Mouse (Mus musculus): Measurements from ENCODE around the gene Vat1. TPM values are rescaled to one million over a fixed set of nuclear protein-coding genes. Genes with fewer than 3 reads are reported as not detected.
A peak's percentile ranks its signal among the peaks of the same experiment; 100 is the strongest.
"Not testable (repeated sequence)": the region's sequence is repeated elsewhere in the genome, so short reads cannot be mapped to it uniquely, and the experiment has no call there.

Gene Vat1
- total RNA-seq, 1 experiment from 2014 or later = 7.7 TPM

DNA sequence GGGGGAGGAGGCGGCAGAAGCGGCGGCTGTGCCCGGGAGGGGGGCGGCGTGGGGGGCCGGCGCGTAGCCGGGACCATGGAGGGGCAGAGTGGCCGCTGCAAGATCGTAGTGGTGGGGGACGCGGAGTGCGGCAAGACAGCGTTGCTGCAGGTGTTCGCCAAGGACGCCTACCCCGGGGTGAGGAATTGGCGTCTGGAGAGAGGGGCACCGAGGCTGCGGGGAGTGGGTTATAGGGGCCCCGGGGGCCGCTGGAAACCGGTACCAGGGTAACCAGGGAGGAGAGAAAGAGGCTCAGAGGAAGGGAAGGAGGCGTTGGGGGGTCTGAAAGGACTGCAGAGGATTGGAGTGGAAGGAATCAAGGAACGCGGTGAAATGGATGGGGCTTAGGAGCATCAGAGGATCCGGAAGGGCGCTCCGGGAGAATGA lies 2.2 kb upstream of the Vat1 start:
- no peak for ATAC-seq (ENCODE audit: extremely low read depth, insufficient number of reproducible peaks, low FRiP score, poor library complexity, severe bottlenecking)

DNA sequence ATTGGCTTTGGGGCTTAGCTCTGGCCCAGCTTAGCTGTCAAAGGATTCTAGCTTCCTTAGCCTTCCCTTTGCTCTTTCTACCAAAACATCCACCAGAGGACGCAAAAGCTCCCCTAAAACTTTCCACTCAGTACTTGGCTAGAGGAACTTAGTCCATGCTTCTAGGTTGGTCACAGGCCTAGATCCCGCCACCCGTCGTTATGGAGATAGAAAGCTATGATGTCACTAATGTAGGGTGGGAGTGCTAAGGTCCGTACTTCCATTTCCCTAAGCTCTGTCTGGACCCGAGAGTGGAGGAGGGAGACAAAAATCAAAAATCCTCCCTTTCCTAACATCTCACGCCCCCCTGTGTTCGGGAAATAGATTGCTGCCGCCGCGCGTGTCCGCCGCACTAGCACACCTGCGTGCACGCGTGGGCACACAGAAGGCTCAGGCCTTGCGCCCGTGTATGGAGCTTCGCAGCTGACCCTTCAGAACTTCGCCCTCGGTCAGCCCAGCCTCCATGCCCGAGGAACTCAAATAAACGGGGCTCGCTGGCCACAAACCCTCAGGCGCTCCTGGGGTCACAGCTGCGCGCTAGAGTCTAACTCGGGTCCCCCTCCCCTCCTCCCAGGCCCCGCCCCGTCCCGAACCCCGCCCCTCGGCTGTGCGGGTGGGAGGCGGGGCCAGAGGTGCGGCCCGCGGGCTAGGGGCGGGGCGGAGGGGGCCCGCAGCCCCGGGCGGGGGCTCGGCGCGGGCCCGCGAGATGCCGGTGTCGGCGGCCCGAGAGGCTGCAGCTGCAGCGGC lies 1.6 kb upstream of the Vat1 start:
- peak; percentile 17 for ATAC-seq (ENCODE audit: extremely low read depth, insufficient number of reproducible peaks, low FRiP score, poor library complexity, severe bottlenecking)

DNA sequence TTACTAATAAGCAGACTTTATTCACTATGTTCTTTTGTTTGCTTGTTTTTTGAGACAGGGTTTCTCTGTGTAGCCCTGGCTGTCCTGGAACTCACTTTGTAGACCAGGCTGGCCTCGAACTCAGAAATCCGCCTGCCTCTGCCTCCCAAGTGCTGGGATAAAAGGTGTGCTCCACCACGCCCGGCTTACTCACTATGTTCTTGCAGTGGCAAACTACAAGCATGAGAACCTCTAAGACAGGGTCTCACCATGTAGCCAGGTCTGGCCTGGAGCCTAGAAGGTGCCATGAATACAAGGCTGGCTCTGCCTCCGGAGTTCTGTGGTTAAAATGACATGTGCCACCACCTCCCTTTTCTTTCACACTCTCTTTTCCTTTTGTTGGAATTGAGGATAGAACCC lies 521 bp upstream of the Vat1 start:
- ATAC-seq (ENCODE audit: extremely low read depth, insufficient number of reproducible peaks, low FRiP score, poor library complexity, severe bottlenecking) = not testable (repeated sequence)

DNA sequence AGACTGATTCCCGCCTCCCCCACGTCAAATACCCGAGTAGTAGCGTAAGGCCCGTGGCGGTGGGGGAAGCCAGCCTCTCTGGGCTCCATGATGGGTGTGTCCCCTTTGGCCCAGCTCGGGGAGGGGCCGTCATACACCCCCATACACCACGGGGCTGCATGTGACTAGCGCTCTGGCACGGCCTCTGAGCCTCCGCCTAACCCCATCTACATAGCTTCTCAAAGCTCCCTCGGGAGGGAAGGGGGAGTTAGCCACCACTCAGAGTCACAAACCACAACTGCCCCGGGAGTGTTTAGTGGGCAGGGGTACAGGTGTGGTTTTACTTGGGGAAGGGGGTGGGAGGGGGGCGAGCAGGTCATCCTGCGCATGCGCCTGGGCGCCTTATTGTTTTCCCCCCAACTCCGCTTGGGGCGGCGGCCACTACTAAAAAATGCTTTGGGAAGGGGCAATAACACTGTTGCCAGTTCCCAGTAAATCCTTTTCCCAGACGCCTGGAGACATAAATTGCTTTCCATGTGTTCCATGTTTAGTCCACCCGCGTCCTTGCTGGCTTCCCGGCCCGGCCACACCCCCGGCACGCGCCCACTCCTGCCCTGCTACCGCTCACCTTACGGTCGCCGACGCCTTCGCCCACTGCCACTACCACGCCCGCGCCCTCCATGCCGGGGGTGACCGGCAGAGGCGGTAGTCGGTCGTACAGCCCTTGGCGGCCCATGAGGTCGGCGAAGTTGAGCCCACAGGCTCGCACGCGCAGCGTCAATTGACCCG lies 745 bp downstream of the Vat1 start:
- ATAC-seq (ENCODE audit: extremely low read depth, insufficient number of reproducible peaks, low FRiP score, poor library complexity, severe bottlenecking) = peak; percentile 30

DNA sequence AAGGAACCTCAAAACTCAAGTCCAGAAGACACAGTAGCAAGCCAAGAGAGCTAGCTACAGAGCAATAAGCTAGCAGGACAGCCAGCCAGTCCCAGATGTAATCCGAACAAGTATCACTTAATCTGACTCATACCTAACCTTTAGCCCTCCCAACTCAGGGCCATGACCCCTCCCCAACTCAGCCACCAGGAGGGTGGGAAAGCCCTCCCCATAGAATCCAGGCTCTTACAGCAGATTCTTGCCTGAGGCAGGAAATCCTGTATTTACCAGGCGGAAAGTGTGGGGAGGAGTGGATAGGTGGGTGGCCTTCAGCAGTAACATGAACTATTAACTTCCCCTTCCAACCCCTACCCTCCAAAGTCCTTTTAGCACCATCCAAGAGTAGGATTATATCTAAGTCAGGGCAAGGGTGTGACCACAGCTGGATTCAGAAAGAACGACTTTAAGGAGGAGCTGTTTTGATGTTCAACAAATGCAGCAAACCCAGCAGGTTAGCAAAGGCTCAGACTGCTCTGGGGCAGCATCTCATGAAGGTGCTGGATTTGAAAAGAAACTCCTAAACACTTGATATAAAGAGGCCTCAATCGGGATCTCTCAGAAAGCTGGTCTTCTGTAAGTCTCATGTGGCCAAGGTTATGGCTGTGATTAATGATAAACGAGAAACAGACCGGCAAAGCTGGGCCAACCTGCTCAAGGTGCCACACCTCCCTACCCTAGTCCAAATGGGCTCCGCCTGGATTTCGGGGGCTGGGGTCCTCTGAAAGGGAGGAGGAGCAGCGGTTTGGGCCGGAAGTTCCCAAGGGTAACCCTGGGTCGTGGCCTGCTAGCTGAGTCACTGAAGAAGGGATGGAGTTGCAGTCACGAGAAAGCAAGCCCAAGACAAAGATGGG lies 1.6 kb downstream of the Vat1 start, which contains the start of gene Rnd2:
Gene Rnd2, plus strand, starts transcription at position 789 of the 890 bp plus-strand sequence.
- no peak for ATAC-seq (ENCODE audit: extremely low read depth, insufficient number of reproducible peaks, low FRiP score, poor library complexity, severe bottlenecking)

DNA sequence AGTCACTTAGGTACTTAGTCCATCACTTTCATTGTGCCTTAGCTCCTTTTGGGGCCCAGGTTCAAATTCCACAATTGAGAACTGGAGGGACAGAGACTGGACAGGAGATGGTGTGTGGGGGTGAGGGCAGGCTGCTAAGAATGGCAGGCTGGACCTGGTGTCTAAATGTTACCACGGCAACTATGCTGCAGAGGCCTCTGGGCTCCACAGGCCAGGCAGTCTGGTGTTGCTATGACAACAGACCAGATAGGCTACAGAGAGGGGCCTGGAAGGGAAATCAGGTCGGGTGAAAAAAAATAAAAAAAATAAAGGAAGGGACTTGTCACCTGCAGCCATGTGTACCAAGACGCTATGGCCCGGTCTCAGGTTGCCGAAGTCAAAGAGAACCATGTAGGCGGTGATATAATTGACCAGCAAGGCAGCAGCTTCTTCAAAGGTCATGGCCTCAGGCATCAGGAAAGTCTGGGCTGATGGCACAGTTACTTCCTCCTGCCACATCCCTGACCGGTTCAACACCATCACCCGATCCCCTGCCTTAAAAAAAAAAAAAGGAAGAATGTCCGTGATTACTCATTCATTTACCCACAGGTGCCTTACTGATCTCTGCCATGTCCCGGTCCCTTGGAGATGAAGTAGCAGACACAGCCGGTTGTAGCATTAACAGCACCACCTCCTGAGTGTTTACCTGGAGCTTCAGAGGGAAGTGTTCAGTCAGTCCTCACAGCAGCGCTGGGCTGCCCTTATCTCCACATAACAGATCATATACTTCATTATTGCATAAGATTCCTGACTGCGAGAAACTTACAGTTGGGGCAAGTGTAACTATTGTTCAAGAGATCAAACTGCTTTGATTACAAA lies 3.2 kb downstream of the Vat1 start:
- no peak for ATAC-seq (ENCODE audit: extremely low read depth, insufficient number of reproducible peaks, low FRiP score, poor library complexity, severe bottlenecking)

DNA sequence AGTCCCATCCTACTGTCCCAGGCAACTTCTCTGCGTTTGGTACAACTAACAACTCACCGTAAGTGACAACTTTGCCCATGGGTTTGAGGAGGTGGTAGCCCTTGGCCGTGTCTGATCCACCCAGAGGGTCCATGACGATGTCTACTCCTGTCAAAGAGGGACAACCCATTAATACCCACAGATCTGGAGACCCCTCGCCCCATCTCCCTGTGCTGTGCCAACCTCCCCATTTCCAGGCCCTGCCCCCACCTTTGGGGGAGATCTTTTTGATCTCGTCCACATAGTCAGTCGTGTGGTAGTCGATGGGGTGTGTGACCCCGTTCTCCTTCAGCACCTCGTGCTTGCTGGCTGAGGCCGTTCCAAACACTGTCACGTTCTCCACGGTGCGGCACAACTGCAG lies 3.9 kb downstream of the Vat1 start:
- no peak for ATAC-seq (ENCODE audit: extremely low read depth, insufficient number of reproducible peaks, low FRiP score, poor library complexity, severe bottlenecking)

DNA sequence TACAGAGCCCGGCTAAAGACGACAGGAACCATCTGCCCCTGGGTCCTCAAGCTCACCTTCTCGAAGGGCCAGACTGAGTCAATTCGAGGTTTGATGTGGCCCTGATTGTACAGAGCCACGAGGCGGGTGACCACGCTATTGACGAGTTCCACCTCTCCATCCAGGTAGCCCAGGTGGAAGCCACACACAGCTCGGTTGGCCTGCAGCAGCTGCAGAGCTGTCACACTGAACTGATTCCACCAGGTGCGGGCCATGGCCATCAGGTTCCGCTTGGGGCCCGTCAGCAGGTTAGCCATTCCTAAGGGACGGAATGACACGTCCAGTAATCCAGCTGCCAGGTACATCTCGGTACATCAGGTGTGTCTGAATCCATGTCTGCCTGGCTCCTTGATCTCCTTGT lies 5.7 kb downstream of the Vat1 start:
- ATAC-seq (ENCODE audit: extremely low read depth, insufficient number of reproducible peaks, low FRiP score, poor library complexity, severe bottlenecking) = no peak

DNA sequence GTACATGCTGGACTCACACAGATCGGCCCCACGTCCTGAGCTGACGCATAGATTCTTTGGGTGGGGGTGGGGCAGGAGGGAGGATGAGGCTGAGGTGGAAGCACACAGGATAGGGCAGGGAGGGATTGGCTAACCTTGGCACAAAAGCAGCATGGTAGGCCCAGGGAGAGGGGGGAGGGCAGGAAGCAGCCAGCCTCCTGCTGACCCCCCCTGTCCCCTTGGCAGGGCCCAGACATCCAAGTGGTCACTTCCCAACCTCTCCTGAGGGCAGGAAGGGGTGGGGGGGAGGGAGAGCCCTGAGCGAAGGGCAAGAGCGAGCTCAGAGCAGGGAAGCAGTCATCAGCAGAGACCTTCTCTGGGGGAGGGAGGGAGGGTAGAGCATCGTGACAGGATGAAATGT lies 6.3 kb downstream of the Vat1 start:
- no peak for ATAC-seq (ENCODE audit: extremely low read depth, insufficient number of reproducible peaks, low FRiP score, poor library complexity, severe bottlenecking)

DNA sequence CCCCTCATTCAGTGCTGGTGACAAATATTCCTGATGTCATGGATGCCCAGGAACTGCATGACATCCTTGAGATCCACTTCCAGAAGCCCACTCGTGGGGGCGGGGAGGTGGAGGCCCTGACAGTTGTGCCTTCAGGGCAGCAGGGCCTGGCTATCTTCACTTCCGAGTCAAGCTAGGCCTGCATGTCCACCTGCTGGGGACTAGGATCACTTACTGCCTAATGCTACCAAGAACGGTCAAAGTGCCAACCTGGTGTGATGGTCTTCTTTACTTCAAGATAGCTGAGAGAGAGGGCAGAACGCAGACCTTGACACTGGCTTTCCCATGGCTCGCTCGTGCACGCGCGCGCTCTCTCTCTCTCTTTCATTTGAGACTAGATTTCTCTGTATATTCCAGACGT lies 7.8 kb downstream of the Vat1 start:
- ATAC-seq (ENCODE audit: extremely low read depth, insufficient number of reproducible peaks, low FRiP score, poor library complexity, severe bottlenecking) = no peak

DNA sequence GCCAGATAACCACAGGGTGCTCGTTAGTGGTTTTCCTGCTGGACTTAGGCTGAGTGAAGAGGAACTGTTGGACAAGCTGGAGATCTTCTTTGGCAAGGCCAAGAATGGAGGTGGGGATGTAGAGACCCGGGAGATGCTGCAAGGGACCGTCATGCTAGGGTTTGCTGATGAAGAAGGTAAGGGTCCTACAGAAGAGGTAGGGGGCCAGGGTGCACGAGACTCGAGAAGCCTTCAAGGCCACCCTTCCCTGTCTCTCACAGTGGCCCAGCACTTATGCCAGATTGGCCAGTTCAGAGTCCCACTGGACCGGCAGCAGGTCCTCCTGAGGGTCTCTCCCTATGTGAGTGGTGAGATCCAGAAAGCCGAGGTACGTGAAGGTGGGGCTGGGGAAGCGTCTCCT lies 8.4 kb downstream of the Vat1 start:
- ATAC-seq (ENCODE audit: extremely low read depth, insufficient number of reproducible peaks, low FRiP score, poor library complexity, severe bottlenecking) = no peak

DNA sequence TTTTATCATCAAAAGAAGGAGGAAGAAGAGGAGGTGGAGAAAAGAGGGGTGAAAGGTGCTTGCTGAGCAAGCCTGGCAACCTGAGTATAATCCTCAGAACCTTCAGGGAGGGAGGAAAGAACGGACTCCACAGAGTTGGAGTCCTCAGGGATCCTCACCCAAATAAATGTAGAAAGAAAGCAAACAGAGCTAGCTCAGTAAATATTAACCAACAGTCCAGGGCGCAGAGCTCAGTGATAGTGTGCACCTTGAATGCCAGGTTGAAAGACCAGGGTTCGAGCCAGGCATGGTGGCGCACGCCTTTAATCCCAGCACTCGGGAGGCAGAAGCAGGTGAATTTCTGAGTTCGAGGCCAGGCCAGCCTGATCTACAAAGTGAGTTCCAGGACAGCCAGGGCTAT lies 10.4 kb downstream of the Vat1 start:
- no peak for ATAC-seq (ENCODE audit: extremely low read depth, insufficient number of reproducible peaks, low FRiP score, poor library complexity, severe bottlenecking)

DNA sequence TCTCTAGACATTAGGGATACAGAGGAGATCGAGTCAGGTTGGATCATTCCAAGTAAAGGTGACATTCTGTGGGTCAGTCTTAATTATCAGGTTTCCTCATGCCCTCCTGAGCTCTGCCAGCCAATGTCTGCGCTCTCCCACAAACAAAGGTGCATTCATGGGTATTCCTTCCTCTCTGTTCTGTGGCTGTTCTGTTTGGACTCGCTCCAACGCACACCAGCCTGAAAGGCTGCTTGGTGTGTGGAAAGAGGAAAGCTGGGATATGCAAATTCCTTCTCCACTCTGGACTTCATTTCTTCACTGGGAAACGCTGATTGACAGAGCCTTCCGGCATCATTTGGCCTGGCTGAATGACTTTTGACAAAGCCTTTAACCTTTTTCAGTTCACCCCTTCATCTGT lies 11.3 kb downstream of the Vat1 start:
- ATAC-seq (ENCODE audit: extremely low read depth, insufficient number of reproducible peaks, low FRiP score, poor library complexity, severe bottlenecking) = no peak

DNA sequence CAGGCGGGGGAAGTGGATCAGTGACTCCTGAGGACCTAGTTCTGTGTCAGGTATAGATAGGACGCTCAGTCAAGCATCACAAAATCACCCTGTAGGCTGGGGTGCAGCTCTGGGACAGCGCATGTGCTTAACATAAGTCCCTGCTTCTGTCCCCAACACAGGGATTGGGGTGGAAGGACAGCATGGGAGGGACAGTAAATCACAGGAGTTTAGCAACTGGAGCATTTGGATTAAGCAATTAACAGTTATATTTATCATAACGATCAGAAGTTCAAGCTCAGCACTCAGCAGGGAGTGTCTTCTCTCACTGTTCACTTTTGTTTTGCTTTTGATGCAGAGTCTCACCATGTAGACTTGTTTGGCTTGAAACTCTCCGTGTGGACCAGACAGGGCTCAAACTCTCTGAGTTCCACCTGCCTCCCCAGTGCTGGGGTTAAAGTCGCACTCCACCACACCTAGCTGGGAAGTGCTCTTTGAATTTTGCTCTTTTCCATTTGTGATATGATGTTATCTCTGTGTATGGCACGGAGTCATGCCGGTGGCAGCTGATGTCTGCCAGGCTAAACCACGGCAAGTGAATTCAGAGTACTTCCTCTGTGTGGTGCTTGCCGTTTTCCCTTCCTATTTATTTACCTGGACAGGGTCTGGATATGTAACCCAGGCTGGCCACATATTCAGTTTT lies 13.8 kb downstream of the Vat1 start:
- no peak for ATAC-seq (ENCODE audit: extremely low read depth, insufficient number of reproducible peaks, low FRiP score, poor library complexity, severe bottlenecking)

DNA sequence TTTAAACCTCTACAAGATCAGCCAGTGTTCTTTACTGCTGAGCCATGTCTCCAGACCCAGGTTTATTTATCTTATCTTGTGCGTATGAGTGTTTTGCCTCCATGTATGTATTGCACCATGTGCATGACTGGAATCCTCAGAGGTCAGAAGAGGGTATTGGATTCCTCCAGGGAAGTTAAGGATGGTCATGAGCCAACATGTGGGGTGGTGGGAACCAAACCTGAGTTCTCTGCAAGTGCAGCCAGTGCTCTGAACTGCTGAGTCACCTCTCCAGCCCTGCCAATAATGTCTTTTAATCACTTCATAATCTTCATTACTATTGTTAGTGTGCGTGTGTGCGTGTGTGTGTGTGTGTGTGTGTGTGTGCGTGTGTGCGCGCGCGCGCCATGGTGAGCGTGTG lies 14.5 kb downstream of the Vat1 start:
- no peak for ATAC-seq (ENCODE audit: extremely low read depth, insufficient number of reproducible peaks, low FRiP score, poor library complexity, severe bottlenecking)

DNA sequence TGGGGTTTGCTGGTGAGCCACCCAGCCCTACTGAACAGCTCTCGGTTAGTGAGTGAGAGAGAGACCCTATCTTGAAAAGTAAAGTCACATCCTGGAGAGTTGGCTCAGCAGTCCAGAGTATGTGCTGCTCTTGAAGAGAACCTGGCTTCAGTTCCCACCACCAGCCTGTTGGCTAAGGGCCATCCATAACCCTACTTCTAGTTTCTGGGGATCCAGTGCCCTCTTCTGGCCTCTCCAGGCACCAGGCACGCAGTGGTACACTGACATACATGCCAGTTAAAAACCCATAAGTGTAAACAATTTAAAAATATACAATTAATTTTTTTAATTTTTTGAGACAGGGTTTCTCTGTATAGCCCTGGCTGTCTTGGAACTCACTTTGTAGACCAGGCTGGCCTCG lies 15.6 kb downstream of the Vat1 start:
- ATAC-seq (ENCODE audit: extremely low read depth, insufficient number of reproducible peaks, low FRiP score, poor library complexity, severe bottlenecking) = no peak

DNA sequence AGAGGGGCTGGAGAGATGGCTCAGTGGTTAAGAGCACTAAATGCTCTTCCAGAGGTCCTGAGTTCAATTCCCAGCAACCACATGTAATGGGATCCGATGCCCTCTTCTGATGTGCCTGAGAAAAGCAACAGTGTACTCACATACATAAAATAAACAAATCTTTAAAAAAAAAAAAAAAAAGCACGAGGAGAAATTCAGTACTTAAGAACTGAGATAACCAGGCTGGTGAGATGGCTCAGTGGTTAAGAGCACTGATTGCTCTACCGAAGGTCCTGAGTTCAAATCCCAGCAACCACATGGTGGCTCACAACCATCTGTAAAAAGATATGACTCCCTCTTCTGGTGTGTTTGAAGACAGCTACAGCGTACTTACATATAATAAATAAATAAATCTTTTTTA lies 16.4 kb downstream of the Vat1 start:
- not testable (repeated sequence) for ATAC-seq (ENCODE audit: extremely low read depth, insufficient number of reproducible peaks, low FRiP score, poor library complexity, severe bottlenecking)

DNA sequence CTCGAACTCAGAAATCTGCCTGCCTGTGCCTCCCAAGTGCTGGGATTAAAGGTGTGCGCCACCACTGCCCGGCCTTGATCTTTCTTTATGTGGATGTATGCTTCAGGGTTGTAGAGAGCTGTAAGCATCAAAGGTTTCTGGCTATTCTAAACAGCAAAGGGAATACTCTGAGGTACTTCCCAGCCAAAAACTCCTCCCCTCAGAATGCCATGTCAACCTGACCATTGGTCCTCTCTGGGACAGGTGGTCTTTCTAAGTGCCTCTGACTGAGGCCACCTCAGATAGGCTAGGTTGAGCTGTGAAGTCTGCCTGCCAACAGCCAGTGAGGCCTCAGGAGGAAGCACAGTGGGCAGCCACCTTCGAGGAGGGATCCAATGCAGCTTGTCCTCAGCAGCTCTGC lies 17.1 kb downstream of the Vat1 start:
- peak; percentile 30; the same call in 1 of the 2 replicates for ATAC-seq (ENCODE audit: extremely low read depth, insufficient number of reproducible peaks, low FRiP score, poor library complexity, severe bottlenecking)
